ENCODE assay signal across 20 mouse cellular contexts in the genomic region with DNA sequence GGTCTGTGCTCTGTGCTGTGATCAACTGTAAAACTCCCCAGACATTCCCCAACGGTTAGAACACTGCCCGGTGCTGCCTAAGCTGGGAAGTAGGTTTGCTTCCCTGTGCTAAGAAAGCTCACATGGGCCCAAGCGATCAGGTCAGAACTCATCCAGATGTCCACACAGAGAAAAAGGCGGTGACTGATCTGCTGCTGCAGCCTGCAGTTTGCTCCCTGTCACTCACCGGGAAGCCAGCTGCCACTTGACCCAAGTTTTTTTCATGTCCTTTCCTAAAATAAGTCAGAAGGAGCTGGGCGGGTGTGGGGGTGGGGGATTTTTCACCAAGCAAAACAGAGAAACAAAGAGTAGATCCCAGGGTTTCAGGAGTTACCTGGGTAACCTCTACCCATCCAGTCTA. TPM values are rescaled to one million over a fixed set of nuclear protein-coding genes. Genes with fewer than 3 reads are reported as not detected.
DNase-seq lines count a peak whose midpoint lies in the region; ATAC-seq and TF ChIP-seq lines count a peak whose summit lies in the region.
"Had no signal": no experiment of that assay in that cellular context is flagged by ENCODE, and none has a peak within 500 bp of the region (broad histone marks: within the 10 kb centered on the region; RNA-seq: fewer than 3 reads in every experiment).

No protein-coding gene starts in this region.

- no peak for ATAC-seq in liver, embryonic 11.5 days (replicated peaks; ENCODE audit: low FRiP score)
- no peak for ATAC-seq in inflammation-experienced regulatory T-cells, adult 6 months
- ATAC-seq: forebrain, embryonic 13.5 days had no signal

- H3K4me1 ChIP-seq in ES-E14 (ENCODE audit: control insufficient read depth in 2 of 2, insufficient read depth in 2 of 2, low read length in 2 of 2, poor library complexity in 1 of 2), result peaks cover 21% of the 10 kb centered on the region in 2 experiments
- H3K4me1 ChIP-seq in liver, embryonic 11.5 days (replicated peaks; ENCODE audit: control insufficient read depth, insufficient read depth, low read length), result no peaks in the 10 kb centered on the region
- H3K4me1 ChIP-seq: embryonic facial prominence, embryonic 15.5 days; forebrain, embryonic 13.5 days; limb, embryonic 13.5 days; neural tube, embryonic 12.5 days had no signal

- intact Hi-C loops in heart, postnatal 25 days (cut with DNase I), result no loop called here
- intact Hi-C loops in heart, postnatal 10 days (cut with DNase I), result no loop called here

- DNase-seq in heart, adult 11 months, result peak; percentile 95
- no peak for DNase-seq in heart, postnatal 25 days (ENCODE audit: low spot score)
- no peak for DNase-seq in ES-E14 (ENCODE audit: low read depth, low spot score)
- DNase-seq in heart, adult 9 months (ENCODE audit: low spot score in 2 of 2), result peak; percentile 32 to 40
- DNase-seq in heart, postnatal 10 days, result peak; percentile 38 to 54
- no peak for DNase-seq in liver, embryonic 11.5 days (ENCODE audit: low spot score)
- DNase-seq: adrenal gland, postnatal 25 days; liver, postnatal 0 days; thymus, adult 2 months had no signal

- in situ Hi-C loops in ES-E14 (cut with MboI; ENCODE audit: low sequenced_read_pairs in 2 of 2, unreplicated experiment in 2 of 2), result no loop called here

- no peaks in the 10 kb centered on the region for H3K9me3 ChIP-seq in ES-E14 (ENCODE audit: control insufficient read depth, insufficient read depth, low read depth, low read length)
- H3K9me3 ChIP-seq in liver, embryonic 11.5 days (ENCODE audit: control insufficient read depth, low read length), result no peaks in the 10 kb centered on the region
- H3K9me3 ChIP-seq: embryonic facial prominence, embryonic 15.5 days; forebrain, embryonic 13.5 days; limb, embryonic 13.5 days; neural tube, embryonic 12.5 days had no signal

- no peak overlapping the region for H3K4me3 ChIP-seq in ES-E14 (ENCODE audit: insufficient read depth in 1 of 2, low read depth in 1 of 2, low read length in 2 of 2, poor library complexity in 1 of 2, severe bottlenecking in 1 of 2)
- no peak overlapping the region for H3K4me3 ChIP-seq in liver, embryonic 11.5 days (ENCODE audit: low read depth, low read length)
- H3K4me3 ChIP-seq: embryonic facial prominence, embryonic 15.5 days; forebrain, embryonic 13.5 days; left cerebral cortex, adult 2 months; limb, embryonic 13.5 days; megakaryocyte, embryonic 14.5 days; neural tube, embryonic 12.5 days had no signal

- no peak overlapping the region; the same call in 1 of the 2 replicates for H3K9ac ChIP-seq in ES-E14 (ENCODE audit: insufficient read depth, low read depth, low read length, poor library complexity, severe bottlenecking)
- H3K9ac ChIP-seq in liver, embryonic 11.5 days (ENCODE audit: low read depth, low read length), result no peak overlapping the region
- H3K9ac ChIP-seq: embryonic facial prominence, embryonic 15.5 days; forebrain, embryonic 13.5 days; limb, embryonic 13.5 days; liver, postnatal 0 days; neural tube, embryonic 12.5 days had no signal

- H3K36me3 ChIP-seq in ES-E14 (ENCODE audit: control insufficient read depth, insufficient read depth, low read length, poor library complexity, severe bottlenecking), result peaks cover 15% of the 10 kb centered on the region
- peaks cover 5% of the 10 kb centered on the region; the same call in 1 of the 2 replicates for H3K36me3 ChIP-seq in liver, embryonic 11.5 days (ENCODE audit: control insufficient read depth, insufficient read depth, low read length)

- no peak overlapping the region for H3K4me2 ChIP-seq in liver, embryonic 11.5 days
- H3K4me2 ChIP-seq: embryonic facial prominence, embryonic 15.5 days; forebrain, embryonic 13.5 days; limb, embryonic 13.5 days; neural tube, embryonic 12.5 days had no signal

- peak overlapping the region; percentile 97 for H3K27ac ChIP-seq in ES-E14 (ENCODE audit: insufficient read depth, low read depth, low read length, poor library complexity, severe bottlenecking)
- no peak overlapping the region for H3K27ac ChIP-seq in liver, embryonic 11.5 days (ENCODE audit: low read depth, low read length)
- H3K27ac ChIP-seq: embryonic facial prominence, embryonic 15.5 days; forebrain, embryonic 13.5 days; left cerebral cortex, adult 2 months; limb, embryonic 13.5 days; neural tube, embryonic 12.5 days had no signal

- WGBS in liver, embryonic 11.5 days, result 69% methylated on average over 6 of the region's 6 CpGs

- no peaks in the 10 kb centered on the region; the same call in 1 of the 2 replicates for H3K27me3 ChIP-seq in liver, embryonic 11.5 days (replicated peaks; ENCODE audit: control insufficient read depth, insufficient read depth, low read length)
- H3K27me3 ChIP-seq: embryonic facial prominence, embryonic 15.5 days; forebrain, embryonic 13.5 days; neural tube, embryonic 12.5 days had no signal

TF ChIP-seq in ES-E14, 5 proteins besides CTCF, POLR2A, EP300 and RAD21:
- TF ChIP-seq CHD2 (IDR thresholded peaks at IDR 0.05; ENCODE audit: low read depth, low read length), result no peak
- 0 out of 2 replicates have a peak, but pooled peaks have one; percentile 39 for TF ChIP-seq ZNF384 (IDR thresholded peaks at IDR 0.05; ENCODE audit: low read depth, low read length)

RNA-seq across cellular contexts. Expression of a gene that starts 7.9 kb away (rescaled TPM):
- 100 to 1,000 TPM; 174 to 182 TPM for total RNA-seq in heart, postnatal 25 days (2021)
- total RNA-seq in ES-E14 (2012; rRNA removed), result 23.4 and 29.8 TPM in 2 replicates
- 100 to 1,000 TPM in 1 of 2 experiments, 10 to 100 TPM in 1; 79.2 to 103 TPM for total RNA-seq in heart, postnatal 10 days (2021)
- polyA plus RNA-seq in liver, embryonic 11.5 days (2014; fragmentation: Nextera tagmentation; extraction: Ambion mirVana), result 8.1 and 9.0 TPM in 2 replicates
- 1 to 10 TPM; 1.3 to 3.0 (median 2.2) TPM for polyA plus RNA-seq in inflammation-experienced regulatory T-cells, adult 6 months (2017; shearing (Covaris generic))

RNA-seq across cellular contexts. Expression of a gene that starts 26.3 kb away (rescaled TPM):
- total RNA-seq in heart, postnatal 25 days (2021), result not detected
- 1.1 and 3.1 TPM in 2 replicates for total RNA-seq in ES-E14 (2012; rRNA removed)
- total RNA-seq in heart, postnatal 10 days (2021), result not detected
- polyA plus RNA-seq in liver, embryonic 11.5 days (2014; fragmentation: Nextera tagmentation; extraction: Ambion mirVana), result 1.4 and 1.7 TPM in 2 replicates
- polyA plus RNA-seq in inflammation-experienced regulatory T-cells, adult 6 months (2017; shearing (Covaris generic)), result under 1 TPM in 1 of 3 experiments, not detected in 2; 0.39 TPM
- polyA plus RNA-seq: liver, postnatal 0 days had no signal

RNA-seq across cellular contexts. Expression of a gene that starts 27.6 kb away (rescaled TPM):
- total RNA-seq in heart, postnatal 25 days (2021), result not detected
- total RNA-seq in ES-E14 (2012; rRNA removed), result 4.4 and 5.7 TPM in 2 replicates
- total RNA-seq in heart, postnatal 10 days (2021), result not detected
- not detected in 2 replicates for polyA plus RNA-seq in liver, embryonic 11.5 days (2014; fragmentation: Nextera tagmentation; extraction: Ambion mirVana)
- polyA plus RNA-seq in inflammation-experienced regulatory T-cells, adult 6 months (2017; shearing (Covaris generic)), result not detected
- total RNA-seq: adrenal gland, postnatal 25 days; common myeloid progenitor, adult 5-6 weeks; layer of hippocampus, adult 18-20 months; left cerebral cortex, adult 2 months had no signal
- polyA plus RNA-seq: forebrain, embryonic 13.5 days; limb, embryonic 13.5 days; liver, postnatal 0 days; neural tube, embryonic 12.5 days had no signal

RNA-seq across cellular contexts. Expression of a gene that starts 40.1 kb away (rescaled TPM):
- 10 to 100 TPM; 21.0 to 21.6 TPM for total RNA-seq in heart, postnatal 25 days (2021)
- total RNA-seq in ES-E14 (2012; rRNA removed), result 31.5 and 42.0 TPM in 2 replicates
- total RNA-seq in heart, postnatal 10 days (2021), result 10 to 100 TPM; 21.3 to 24.4 TPM
- 61.0 and 67.8 TPM in 2 replicates for polyA plus RNA-seq in liver, embryonic 11.5 days (2014; fragmentation: Nextera tagmentation; extraction: Ambion mirVana)
- 100 to 1,000 TPM; 120 to 137 (median 126) TPM for polyA plus RNA-seq in inflammation-experienced regulatory T-cells, adult 6 months (2017; shearing (Covaris generic))

RNA-seq across cellular contexts. Expression of a gene that starts 42.0 kb away (rescaled TPM):
- total RNA-seq in heart, postnatal 25 days (2021), result not detected
- 0.90 and 1.1 TPM in 2 replicates for total RNA-seq in ES-E14 (2012; rRNA removed)
- not detected for total RNA-seq in heart, postnatal 10 days (2021)
- polyA plus RNA-seq in liver, embryonic 11.5 days (2014; fragmentation: Nextera tagmentation; extraction: Ambion mirVana), result 18.9 and 20.0 TPM in 2 replicates
- not detected for polyA plus RNA-seq in inflammation-experienced regulatory T-cells, adult 6 months (2017; shearing (Covaris generic))
- total RNA-seq: adrenal gland, postnatal 25 days; layer of hippocampus, adult 18-20 months; left cerebral cortex, adult 2 months; midbrain, postnatal 0 days had no signal
- polyA plus RNA-seq: embryonic facial prominence, embryonic 15.5 days; forebrain, embryonic 13.5 days; hindbrain, embryonic 11.5 days; limb, embryonic 13.5 days; midbrain, postnatal 0 days; neural tube, embryonic 12.5 days had no signal

Comparison
In these comparisons a context has a peak if more than half of its experiments do, and no peak if none do; other contexts are left out.
1. DNase-seq: peak in heart, adult 11 months (single experiment), heart, adult 9 months (2 of 2) and heart, postnatal 10 days (2 of 2); none in heart, postnatal 25 days (single experiment), ES-E14 (single experiment) and liver, embryonic 11.5 days (single experiment).